Mouse (Mus musculus): ENCODE measurements at regions not wholly inside any gene's neighbourhood (a gene's known extent, or its start where the extent isn't known, plus 50 kb on each side); places are given as distances from the start of the nearest gene placed in this dataset.
"Not testable (repeated sequence)": the region's sequence is repeated elsewhere in the genome, so short reads cannot be mapped to it uniquely, and the experiment has no call there.

GRCm38 (mm10) chr2:171985813-171986572 is 57.3 kb downstream of the Cbln4 start:
- Histone ChIP-seq H3K9ac (replicated peaks; ENCODE audit: low read depth, low read length) (no peak overlapping the region), H3K4me3 (ENCODE audit: low read depth, low read length) (no peak overlapping the region), H3K36me3 (ENCODE audit: control insufficient read depth, insufficient read depth, low read length) (no peaks in the 10 kb centered on the region), H3K27me3 (ENCODE audit: control insufficient read depth, insufficient read depth, low read length) (no peaks in the 10 kb centered on the region), H3K4me1 (ENCODE audit: control insufficient read depth, insufficient read depth, low read length) (no peaks in the 10 kb centered on the region), H3K4me2 (replicated peaks; ENCODE audit: low read depth, low read length) (no peak overlapping the region), H3K27ac (ENCODE audit: low read length) (no peak overlapping the region), H3K9me3 (ENCODE audit: control insufficient read depth, low read depth, low read length) (no peaks in the 10 kb centered on the region)
- WGBS: 36% methylated on average over 8 of the region's 8 CpGs
- no peak for ATAC-seq (ENCODE audit: insufficient number of reproducible peaks, insufficient read depth, low FRiP score, low read depth)

- no peak overlapping the region for H3K4me3 ChIP-seq (ENCODE audit: low read depth, low read length)
- no peak overlapping the region for H3K9ac ChIP-seq (replicated peaks; ENCODE audit: low read depth, low read length)
- H3K9me3 ChIP-seq (ENCODE audit: control insufficient read depth, low read depth, low read length): no peaks in the 10 kb centered on the region
- H3K4me1 ChIP-seq (ENCODE audit: control insufficient read depth, insufficient read depth, low read length): no peaks in the 10 kb centered on the region
- no peak overlapping the region for H3K27ac ChIP-seq (ENCODE audit: low read length)
- 61% methylated on average over 13 of the region's 13 CpGs for WGBS
- H3K27me3 ChIP-seq (ENCODE audit: control insufficient read depth, insufficient read depth, low read length): no peaks in the 10 kb centered on the region
- no peak overlapping the region for H3K4me2 ChIP-seq (replicated peaks; ENCODE audit: low read depth, low read length)
- ATAC-seq (ENCODE audit: insufficient number of reproducible peaks, insufficient read depth, low FRiP score, low read depth): no peak
- no peaks in the 10 kb centered on the region for H3K36me3 ChIP-seq (ENCODE audit: control insufficient read depth, insufficient read depth, low read length)
These were observed 73.9 kb downstream of the Cbln4 start for GRCm38 (mm10) chr2:171969311-171969905.

- Histone ChIP-seq H3K4me3 (ENCODE audit: low read depth, low read length) (no peak overlapping the region), H3K9me3 (ENCODE audit: control insufficient read depth, low read depth, low read length) (no peaks in the 10 kb centered on the region), H3K9ac (replicated peaks; ENCODE audit: low read depth, low read length) (no peak overlapping the region), H3K27ac (ENCODE audit: low read length) (no peak overlapping the region), H3K4me1 (ENCODE audit: control insufficient read depth, insufficient read depth, low read length) (no peaks in the 10 kb centered on the region), H3K27me3 (ENCODE audit: control insufficient read depth, insufficient read depth, low read length) (no peaks in the 10 kb centered on the region), H3K4me2 (replicated peaks; ENCODE audit: low read depth, low read length) (no peak overlapping the region), H3K36me3 (ENCODE audit: control insufficient read depth, insufficient read depth, low read length) (no peaks in the 10 kb centered on the region)
- ATAC-seq (ENCODE audit: insufficient number of reproducible peaks, insufficient read depth, low FRiP score, low read depth): no peak
- 73% methylated on average over 7 of the region's 7 CpGs for WGBS
These were observed 96.6 kb downstream of the Cbln4 start for GRCm38 (mm10) chr2:171946569-171947250.

GRCm38 (mm10) chr2:171942671-171943070 is 100.6 kb downstream of the Cbln4 start:
- H3K9me3 ChIP-seq (ENCODE audit: control insufficient read depth, low read depth, low read length): no peaks in the 10 kb centered on the region
- H3K27ac ChIP-seq (ENCODE audit: low read length): no peak overlapping the region
- no peaks in the 10 kb centered on the region for H3K36me3 ChIP-seq (ENCODE audit: control insufficient read depth, insufficient read depth, low read length)
- H3K9ac ChIP-seq (replicated peaks; ENCODE audit: low read depth, low read length): no peak overlapping the region
- 88% methylated on average over 9 of the region's 9 CpGs for WGBS
- no peak overlapping the region for H3K4me2 ChIP-seq (replicated peaks; ENCODE audit: low read depth, low read length)
- H3K27me3 ChIP-seq (ENCODE audit: control insufficient read depth, insufficient read depth, low read length): no peaks in the 10 kb centered on the region
- ATAC-seq (ENCODE audit: insufficient number of reproducible peaks, insufficient read depth, low FRiP score, low read depth): no peak
- no peak overlapping the region for H3K4me3 ChIP-seq (ENCODE audit: low read depth, low read length)
- no peaks in the 10 kb centered on the region for H3K4me1 ChIP-seq (ENCODE audit: control insufficient read depth, insufficient read depth, low read length)

GRCm38 (mm10) chr2:171935646-171936325 is 107.5 kb downstream of the Cbln4 start:
- H3K4me3 ChIP-seq (ENCODE audit: low read depth, low read length): no peak overlapping the region
- 48% methylated on average over 13 of the region's 13 CpGs for WGBS
- H3K27me3 ChIP-seq (ENCODE audit: control insufficient read depth, insufficient read depth, low read length): no peaks in the 10 kb centered on the region
- no peaks in the 10 kb centered on the region for H3K36me3 ChIP-seq (ENCODE audit: control insufficient read depth, insufficient read depth, low read length)
- no peaks in the 10 kb centered on the region for H3K9me3 ChIP-seq (ENCODE audit: control insufficient read depth, low read depth, low read length)
- ATAC-seq (ENCODE audit: insufficient number of reproducible peaks, insufficient read depth, low FRiP score, low read depth): 0 out of 2 replicates have a peak, but pooled peaks have one; percentile 23
- no peak overlapping the region for H3K9ac ChIP-seq (replicated peaks; ENCODE audit: low read depth, low read length)
- no peaks in the 10 kb centered on the region for H3K4me1 ChIP-seq (ENCODE audit: control insufficient read depth, insufficient read depth, low read length)
- no peak overlapping the region for H3K4me2 ChIP-seq (replicated peaks; ENCODE audit: low read depth, low read length)
- H3K27ac ChIP-seq (ENCODE audit: low read length): no peak overlapping the region

GRCm38 (mm10) chr2:171920960-171921359 is 122.3 kb downstream of the Cbln4 start:
- no peak overlapping the region for H3K9ac ChIP-seq (replicated peaks; ENCODE audit: low read depth, low read length)
- no peak for ATAC-seq (ENCODE audit: insufficient number of reproducible peaks, insufficient read depth, low FRiP score, low read depth)
- H3K9me3 ChIP-seq (ENCODE audit: control insufficient read depth, low read depth, low read length): no peaks in the 10 kb centered on the region; the same call in 1 of the 2 replicates
- no peak overlapping the region for H3K4me3 ChIP-seq (ENCODE audit: low read depth, low read length)
- no peaks in the 10 kb centered on the region for H3K4me1 ChIP-seq (ENCODE audit: control insufficient read depth, insufficient read depth, low read length)
- H3K4me2 ChIP-seq (replicated peaks; ENCODE audit: low read depth, low read length): no peak overlapping the region
- H3K27me3 ChIP-seq (ENCODE audit: control insufficient read depth, insufficient read depth, low read length): no peaks in the 10 kb centered on the region
- WGBS: 88% methylated on average over 5 of the region's 5 CpGs
- no peaks in the 10 kb centered on the region for H3K36me3 ChIP-seq (ENCODE audit: control insufficient read depth, insufficient read depth, low read length)
- no peak overlapping the region for H3K27ac ChIP-seq (ENCODE audit: low read length)

- H3K4me2 ChIP-seq (replicated peaks; ENCODE audit: low read depth, low read length): no peak overlapping the region
- no peak overlapping the region for H3K27ac ChIP-seq (ENCODE audit: low read length)
- no peak overlapping the region for H3K4me3 ChIP-seq (ENCODE audit: low read depth, low read length)
- no peaks in the 10 kb centered on the region; the same call in 1 of the 2 replicates for H3K27me3 ChIP-seq (ENCODE audit: control insufficient read depth, insufficient read depth, low read length)
- H3K9ac ChIP-seq (replicated peaks; ENCODE audit: low read depth, low read length): no peak overlapping the region
- WGBS: 91% methylated on average over 3 of the region's 3 CpGs
- H3K4me1 ChIP-seq (ENCODE audit: control insufficient read depth, insufficient read depth, low read length): no peaks in the 10 kb centered on the region
- no peaks in the 10 kb centered on the region for H3K36me3 ChIP-seq (ENCODE audit: control insufficient read depth, insufficient read depth, low read length)
- ATAC-seq (ENCODE audit: insufficient number of reproducible peaks, insufficient read depth, low FRiP score, low read depth): no peak
- no peaks in the 10 kb centered on the region for H3K9me3 ChIP-seq (ENCODE audit: control insufficient read depth, low read depth, low read length)
These were observed 156.0 kb downstream of the Cbln4 start for GRCm38 (mm10) chr2:171887306-171887705.

GRCm38 (mm10) chr2:171879238-171879960 is 163.9 kb downstream of the Cbln4 start:
- WGBS: 83% methylated on average over 8 of the region's 8 CpGs
- not testable (repeated sequence) for H3K4me2 ChIP-seq (replicated peaks; ENCODE audit: low read depth, low read length)

More at GRCm38 (mm10) chr2:171879238-171879960, 163.9 kb downstream of the Cbln4 start:
- H3K36me3 ChIP-seq (ENCODE audit: control insufficient read depth, insufficient read depth, low read length); H3K9me3 ChIP-seq (ENCODE audit: control insufficient read depth, low read depth, low read length); H3K27me3 ChIP-seq (ENCODE audit: control insufficient read depth, insufficient read depth, low read length); H3K9ac ChIP-seq (replicated peaks; ENCODE audit: low read depth, low read length); H3K27ac ChIP-seq (ENCODE audit: low read length); H3K4me3 ChIP-seq (ENCODE audit: low read depth, low read length); ATAC-seq (ENCODE audit: insufficient number of reproducible peaks, insufficient read depth, low FRiP score, low read depth); H3K4me1 ChIP-seq (ENCODE audit: control insufficient read depth, insufficient read depth, low read length): not testable (repeated sequence)

All from stomach, embryonic 14.5 days (tissue).